Mouse (Mus musculus) c-Kit-positive CD71-negative TER-119-negative erythroid progenitor cells, embryonic 14.5 days (primary cell): ENCODE measurements around the gene Pigr.
A peak's percentile ranks its signal among the peaks of the same experiment; 100 is the strongest.

Experiments
- DNase-seq: peaks from one replicate; pipeline ENCODE4 v3.0.0-alpha.2; 2013; ENCODE audit warnings: low read depth

Gene Pigr

GRCm38 (mm10) chr1:130826448-130826847 lies at the start of gene Pigr:
Gene Pigr, plus strand, starts transcription at chr1:130826684.
- no peak for DNase-seq

GRCm38 (mm10) chr1:130779867-130780266 lies 46.6 kb upstream of the Pigr start:
- DNase-seq: no peak

DNA sequence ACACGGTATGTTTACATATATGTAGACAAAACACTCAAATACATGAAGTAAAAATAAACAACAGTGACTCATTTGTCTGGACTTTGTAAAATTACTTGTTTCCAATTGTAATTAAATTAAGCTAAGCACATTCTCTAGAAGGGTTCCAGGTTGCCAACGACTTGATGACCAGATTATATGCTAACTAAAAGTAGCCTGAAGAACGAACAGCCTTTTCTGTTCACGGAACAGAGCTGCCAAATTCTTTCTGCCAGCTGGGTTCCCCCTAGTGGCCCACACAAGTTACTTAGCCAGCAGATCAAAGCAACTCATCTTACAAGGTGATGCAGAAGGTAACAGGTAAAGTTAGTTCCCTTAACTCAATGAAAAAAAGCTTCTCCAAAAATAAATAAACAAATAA lies 42.4 kb upstream of the Pigr start:
- no peak for DNase-seq

- DNase-seq: no peak
Measured at GRCm38 (mm10) chr1:130787001-130787400, 39.5 kb upstream of the Pigr start.

- no peak for DNase-seq
Measured at GRCm38 (mm10) chr1:130789512-130790451, 36.7 kb upstream of the Pigr start.

DNA sequence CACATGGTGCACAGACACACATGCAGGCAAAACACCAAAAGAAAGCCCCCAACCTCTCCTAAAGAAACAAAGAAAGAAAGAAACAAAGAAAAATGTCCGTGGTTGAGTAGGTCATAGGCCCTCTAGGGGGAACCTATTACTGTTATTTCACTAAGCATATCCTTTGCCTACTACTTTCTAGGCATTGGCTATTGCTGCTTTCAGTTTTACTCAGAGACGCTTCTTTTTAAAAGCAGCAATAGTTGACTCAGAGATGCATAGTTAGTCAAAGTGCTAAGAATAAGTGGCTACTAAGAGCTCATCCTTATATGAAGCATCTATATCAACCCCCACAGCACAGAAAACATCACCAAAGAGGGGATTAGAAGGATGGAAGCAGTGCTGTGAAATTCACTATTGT lies 31.2 kb upstream of the Pigr start:
- DNase-seq: no peak

GRCm38 (mm10) chr1:130796967-130797684 lies 29.4 kb upstream of the Pigr start:
- DNase-seq: peak; percentile 14

- no peak for DNase-seq
Measured at GRCm38 (mm10) chr1:130798037-130798436, 28.4 kb upstream of the Pigr start.

DNA sequence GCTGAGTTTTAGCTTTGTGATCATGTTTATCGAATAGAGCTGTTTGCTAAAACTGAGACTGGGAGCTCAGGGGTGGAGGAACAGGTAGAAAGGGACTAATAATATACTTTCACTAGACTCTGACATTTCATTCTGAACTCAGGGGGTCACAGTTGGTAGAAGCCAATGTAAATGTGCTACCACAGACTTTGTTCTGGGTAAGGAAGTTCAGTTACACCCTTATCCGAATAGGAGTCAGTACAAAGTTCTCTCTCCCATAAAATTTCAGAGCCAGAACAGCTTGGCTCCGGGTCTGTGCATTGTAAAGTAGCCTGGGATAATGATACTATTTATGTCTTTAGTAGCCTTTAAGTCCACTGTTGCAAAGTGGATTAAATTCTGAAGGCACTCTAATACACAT lies 27.9 kb upstream of the Pigr start:
- no peak for DNase-seq

DNA sequence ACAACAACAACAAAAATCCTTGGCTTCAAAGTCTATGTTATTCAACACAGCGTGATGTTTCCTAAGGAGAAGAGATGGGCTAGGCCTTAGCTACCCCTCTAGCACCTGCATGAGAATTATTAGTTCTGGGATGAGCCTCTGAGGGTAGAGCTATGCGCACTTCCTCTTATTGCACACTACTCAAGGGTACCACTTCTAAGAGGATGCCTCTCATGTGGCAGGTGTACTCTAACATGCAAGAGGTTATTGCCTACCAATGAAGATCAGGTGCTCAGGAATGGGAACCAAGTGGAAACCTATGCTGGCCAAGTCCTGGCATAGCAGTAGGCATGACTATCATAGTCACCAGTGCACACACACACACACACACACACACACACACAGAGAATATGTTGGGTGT lies 27.1 kb upstream of the Pigr start:
- no peak for DNase-seq

- no peak for DNase-seq
Measured at GRCm38 (mm10) chr1:130800602-130801001, 25.9 kb upstream of the Pigr start, which contains the start of gene Fcamr. Gene Fcamr, plus strand, starts transcription at chr1:130800902.

DNA sequence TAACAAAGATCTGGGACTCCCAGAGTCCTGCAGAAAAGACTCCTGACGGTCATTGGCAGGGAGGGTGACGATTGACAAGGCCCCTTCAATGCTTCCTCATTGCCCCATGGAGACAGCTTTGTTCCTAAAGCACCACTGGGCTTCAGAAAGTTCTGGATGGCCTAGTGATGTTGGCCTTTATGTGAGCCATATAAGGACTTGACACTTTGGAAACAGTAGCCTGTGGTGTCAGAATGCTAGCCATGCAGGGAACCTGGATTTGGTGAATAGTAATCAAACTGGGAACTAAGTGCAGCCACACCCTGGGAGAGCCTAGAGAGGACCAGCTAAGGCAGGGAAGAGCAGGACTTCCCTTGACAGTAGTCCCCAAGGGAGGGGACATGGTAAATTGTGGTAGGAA lies 25.0 kb upstream of the Pigr start:
- DNase-seq: no peak

- DNase-seq: no peak
Measured at GRCm38 (mm10) chr1:130802976-130803375, 23.5 kb upstream of the Pigr start.

GRCm38 (mm10) chr1:130804279-130804678 lies 22.2 kb upstream of the Pigr start:
- no peak for DNase-seq

GRCm38 (mm10) chr1:130810906-130811305 lies 15.6 kb upstream of the Pigr start:
- DNase-seq: no peak

- no peak for DNase-seq
Measured at GRCm38 (mm10) chr1:130811316-130811715, 15.2 kb upstream of the Pigr start.

GRCm38 (mm10) chr1:130819737-130820136 lies 6.7 kb upstream of the Pigr start:
- DNase-seq: no peak

DNA sequence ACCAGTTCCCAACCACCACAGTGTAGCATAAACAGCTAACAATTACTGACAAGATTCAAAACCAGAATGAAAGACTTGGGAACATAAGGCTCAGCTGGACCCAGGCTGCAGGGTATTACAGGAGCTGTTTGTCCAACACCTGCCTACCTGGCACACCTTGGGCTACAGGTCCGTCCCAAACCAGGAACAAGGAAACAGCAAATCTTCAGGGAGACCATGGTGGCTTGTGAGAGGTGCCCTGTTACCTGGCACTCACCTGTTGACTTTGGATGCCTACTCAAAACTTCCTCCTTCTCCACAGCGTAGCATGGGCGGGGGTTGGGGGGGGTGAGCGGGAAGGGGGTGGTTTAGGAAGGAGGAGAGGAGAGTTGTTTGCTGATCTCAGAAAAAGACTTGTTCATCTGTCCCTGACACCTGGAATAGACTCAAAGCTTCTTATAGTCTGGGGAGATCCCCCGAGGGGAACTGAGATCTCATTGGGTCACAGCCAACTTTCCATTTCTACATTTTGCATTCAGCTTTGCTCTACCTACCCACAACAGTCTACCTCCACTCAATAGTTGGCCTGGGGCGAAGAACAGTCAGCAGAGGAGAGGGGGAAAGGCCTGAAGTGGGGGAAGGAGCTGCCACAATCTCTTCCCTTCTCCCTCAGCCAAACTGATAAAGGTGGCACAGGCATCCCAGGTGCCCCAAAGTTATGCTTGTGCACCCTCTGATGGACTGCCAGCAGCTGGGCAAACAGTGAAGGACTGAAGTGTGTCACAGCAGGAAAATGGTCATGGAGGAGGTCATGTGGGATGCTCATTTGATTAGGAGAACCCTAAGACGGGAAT lies 6.0 kb upstream of the Pigr start:
- no peak for DNase-seq

GRCm38 (mm10) chr1:130821149-130821471 lies 5.4 kb upstream of the Pigr start:
- DNase-seq: no peak

DNA sequence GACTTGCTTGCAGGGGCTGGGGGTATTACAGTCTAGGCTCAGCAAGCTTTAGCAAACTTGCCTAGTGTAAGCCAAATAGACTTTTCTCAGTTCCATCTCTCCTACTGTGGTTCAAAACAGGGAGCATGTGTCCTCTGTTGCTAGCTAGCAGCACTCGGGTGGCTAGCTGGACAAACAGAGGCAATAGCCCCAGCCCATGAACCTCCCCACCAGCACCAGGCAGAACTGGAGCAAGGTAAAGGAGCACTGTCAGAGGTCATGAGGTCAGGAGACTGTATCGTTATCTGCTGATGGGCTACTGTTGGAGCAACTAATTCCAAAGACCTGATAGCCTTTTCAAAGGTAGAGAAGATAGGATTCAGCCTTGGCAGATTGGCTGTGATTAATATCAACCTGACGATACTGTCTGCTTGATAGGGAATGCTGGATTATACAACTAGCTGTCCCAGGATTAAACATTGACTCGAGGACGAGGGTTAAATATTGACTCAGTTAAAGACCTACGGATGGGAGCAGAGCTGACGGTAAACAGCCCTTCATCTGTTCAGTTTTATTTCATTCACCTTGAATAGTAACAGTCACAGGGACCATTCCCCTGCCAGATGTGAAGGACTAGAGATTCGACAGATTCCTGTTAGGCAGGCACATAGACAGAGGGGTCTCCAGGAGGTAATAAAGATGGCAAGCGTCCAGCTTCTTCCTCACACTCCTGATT lies 4.4 kb upstream of the Pigr start:
- no peak for DNase-seq

- DNase-seq: no peak
Measured at GRCm38 (mm10) chr1:130828656-130829055, 2.2 kb downstream of the Pigr start.
